Mouse (Mus musculus): ENCODE results near the gene Sbsn. TPM values are rescaled to one million over a fixed set of nuclear protein-coding genes. Genes with fewer than 3 reads are reported as not detected.

Gene Sbsn
- polyA plus RNA-seq, 1 experiment from 2014 or later: 2.3 TPM

- no peaks in the 10 kb centered on the region for H3K36me3 ChIP-seq (ENCODE audit: control insufficient read depth, insufficient read depth)
- no peak overlapping the region for H3K9ac ChIP-seq (replicated peaks; ENCODE audit: low read depth, low read length)
- H3K9me3 ChIP-seq (ENCODE audit: control insufficient read depth, low read length): no peaks in the 10 kb centered on the region
- WGBS: 32% methylated on average over 9 of the region's 9 CpGs
- H3K4me2 ChIP-seq (ENCODE audit: low read length): no peak overlapping the region
- ATAC-seq: no peak
- H3K4me1 ChIP-seq (replicated peaks; ENCODE audit: control insufficient read depth, insufficient read depth, low read length): no peaks in the 10 kb centered on the region
- H3K4me3 ChIP-seq (replicated peaks; ENCODE audit: low read length): no peak overlapping the region
- no peak overlapping the region for H3K27ac ChIP-seq (ENCODE audit: low read length)
- H3K27me3 ChIP-seq (replicated peaks; ENCODE audit: control insufficient read depth, insufficient read depth, low read length): peaks cover 3% of the 10 kb centered on the region; the same call in 1 of the 2 replicates
Observed at GRCm38 (mm10) chr7:30791921-30792320, 40.6 kb downstream of the Sbsn start.

- no peaks in the 10 kb centered on the region for H3K36me3 ChIP-seq (ENCODE audit: control insufficient read depth, insufficient read depth)
- H3K27me3 ChIP-seq (replicated peaks; ENCODE audit: control insufficient read depth, insufficient read depth, low read length): no peaks in the 10 kb centered on the region
- ATAC-seq: no peak
- no peak overlapping the region for H3K4me3 ChIP-seq (replicated peaks; ENCODE audit: low read length)
- peaks cover 1% of the 10 kb centered on the region for H3K9me3 ChIP-seq (ENCODE audit: control insufficient read depth, low read length)
- H3K9ac ChIP-seq (replicated peaks; ENCODE audit: low read depth, low read length): no peak overlapping the region
- no peak overlapping the region for H3K27ac ChIP-seq (ENCODE audit: low read length)
- no peaks in the 10 kb centered on the region for H3K4me1 ChIP-seq (replicated peaks; ENCODE audit: control insufficient read depth, insufficient read depth, low read length)
- no peak overlapping the region for H3K4me2 ChIP-seq (ENCODE audit: low read length)
Observed at GRCm38 (mm10) chr7:30794921-30795320, 43.6 kb downstream of the Sbsn start.

GRCm38 (mm10) chr7:30796790-30797189 is 45.5 kb downstream of the Sbsn start:
- ATAC-seq: no peak
- H3K27me3 ChIP-seq (replicated peaks; ENCODE audit: control insufficient read depth, insufficient read depth, low read length): no peaks in the 10 kb centered on the region
- H3K4me3 ChIP-seq (replicated peaks; ENCODE audit: low read length): no peak overlapping the region
- 79% methylated on average over 1 of the region's 1 CpGs for WGBS
- H3K36me3 ChIP-seq (ENCODE audit: control insufficient read depth, insufficient read depth): no peaks in the 10 kb centered on the region
- H3K4me2 ChIP-seq (ENCODE audit: low read length): no peak overlapping the region
- H3K27ac ChIP-seq (ENCODE audit: low read length): no peak overlapping the region
- H3K9ac ChIP-seq (replicated peaks; ENCODE audit: low read depth, low read length): no peak overlapping the region
- no peaks in the 10 kb centered on the region for H3K4me1 ChIP-seq (replicated peaks; ENCODE audit: control insufficient read depth, insufficient read depth, low read length)
- H3K9me3 ChIP-seq (ENCODE audit: control insufficient read depth, low read length): peaks cover 9% of the 10 kb centered on the region

- Histone ChIP-seq H3K4me3 (replicated peaks; ENCODE audit: low read length) (no peak overlapping the region), H3K9ac (replicated peaks; ENCODE audit: low read depth, low read length) (no peak overlapping the region), H3K4me1 (replicated peaks; ENCODE audit: control insufficient read depth, insufficient read depth, low read length) (no peaks in the 10 kb centered on the region), H3K27ac (ENCODE audit: low read length) (no peak overlapping the region), H3K27me3 (replicated peaks; ENCODE audit: control insufficient read depth, insufficient read depth, low read length) (no peaks in the 10 kb centered on the region), H3K36me3 (ENCODE audit: control insufficient read depth, insufficient read depth) (no peaks in the 10 kb centered on the region), H3K4me2 (ENCODE audit: low read length) (no peak overlapping the region), H3K9me3 (ENCODE audit: control insufficient read depth, low read length) (peaks cover 9% of the 10 kb centered on the region)
- no peak for ATAC-seq
Observed at GRCm38 (mm10) chr7:30800653-30801052, 49.4 kb downstream of the Sbsn start.

GRCm38 (mm10) chr7:30803256-30803655 is 52.0 kb downstream of the Sbsn start:
- Histone ChIP-seq H3K4me2 (ENCODE audit: low read length) (no peak overlapping the region), H3K4me3 (replicated peaks; ENCODE audit: low read length) (no peak overlapping the region), H3K9ac (replicated peaks; ENCODE audit: low read depth, low read length) (no peak overlapping the region), H3K4me1 (replicated peaks; ENCODE audit: control insufficient read depth, insufficient read depth, low read length) (no peaks in the 10 kb centered on the region), H3K27me3 (replicated peaks; ENCODE audit: control insufficient read depth, insufficient read depth, low read length) (no peaks in the 10 kb centered on the region), H3K36me3 (ENCODE audit: control insufficient read depth, insufficient read depth) (no peaks in the 10 kb centered on the region), H3K27ac (ENCODE audit: low read length) (no peak overlapping the region), H3K9me3 (ENCODE audit: control insufficient read depth, low read length) (peaks cover 9% of the 10 kb centered on the region)
- no peak for ATAC-seq
- 96% methylated on average over 3 of the region's 3 CpGs for WGBS

GRCm38 (mm10) chr7:30804026-30804715 is 52.9 kb downstream of the Sbsn start:
- Histone ChIP-seq H3K27me3 (replicated peaks; ENCODE audit: control insufficient read depth, insufficient read depth, low read length) (no peaks in the 10 kb centered on the region), H3K4me3 (replicated peaks; ENCODE audit: low read length) (no peak overlapping the region), H3K9me3 (ENCODE audit: control insufficient read depth, low read length) (peaks cover 9% of the 10 kb centered on the region), H3K27ac (ENCODE audit: low read length) (no peak overlapping the region), H3K36me3 (ENCODE audit: control insufficient read depth, insufficient read depth) (no peaks in the 10 kb centered on the region), H3K4me1 (replicated peaks; ENCODE audit: control insufficient read depth, insufficient read depth, low read length) (no peaks in the 10 kb centered on the region), H3K4me2 (ENCODE audit: low read length) (no peak overlapping the region), H3K9ac (replicated peaks; ENCODE audit: low read depth, low read length) (no peak overlapping the region)
- 88% methylated on average over 9 of the region's 9 CpGs for WGBS
- no peak for ATAC-seq

Other genes starting within 250 kb of the Sbsn start
- gene Arhgap33, start 216.4 kb upstream of the Sbsn start, polyA plus RNA-seq (2015; fragmentation: Nextera tagmentation; extraction: Ambion mirVana): 122 and 148 TPM in 2 replicates
- 9.3 and 11.1 TPM in 2 replicates for gene Hspb6, start 199.3 kb upstream of the Sbsn start, polyA plus RNA-seq (2015; fragmentation: Nextera tagmentation; extraction: Ambion mirVana)
- 8.8 and 13.5 TPM in 2 replicates for gene Proser3, start 199.2 kb upstream of the Sbsn start, polyA plus RNA-seq (2015; fragmentation: Nextera tagmentation; extraction: Ambion mirVana)
- 52.9 and 55.1 TPM in 2 replicates for gene Lin37, start 191.6 kb upstream of the Sbsn start, polyA plus RNA-seq (2015; fragmentation: Nextera tagmentation; extraction: Ambion mirVana)
- gene U2af1l4, start 188.2 kb upstream of the Sbsn start, polyA plus RNA-seq (2015; fragmentation: Nextera tagmentation; extraction: Ambion mirVana): 107 and 111 TPM in 2 replicates
- gene Gm49396, start 188.1 kb upstream of the Sbsn start, polyA plus RNA-seq (2015; fragmentation: Nextera tagmentation; extraction: Ambion mirVana): 23.5 and 28.5 TPM in 2 replicates
- gene Psenen, start 187.8 kb upstream of the Sbsn start, polyA plus RNA-seq (2015; fragmentation: Nextera tagmentation; extraction: Ambion mirVana): 117 and 121 TPM in 2 replicates
- gene Igflr1, start 186.0 kb upstream of the Sbsn start, polyA plus RNA-seq (2015; fragmentation: Nextera tagmentation; extraction: Ambion mirVana): 5.8 and 6.3 TPM in 2 replicates
- gene Kmt2b, start 162.7 kb upstream of the Sbsn start, polyA plus RNA-seq (2015; fragmentation: Nextera tagmentation; extraction: Ambion mirVana): 8.7 and 15.6 TPM in 2 replicates
- 0.22 and 0.23 TPM in 2 replicates for gene Zbtb32, start 152.6 kb upstream of the Sbsn start, polyA plus RNA-seq (2015; fragmentation: Nextera tagmentation; extraction: Ambion mirVana)
- 0.34 and 0.40 TPM in 2 replicates for gene Upk1a, start 138.6 kb upstream of the Sbsn start, polyA plus RNA-seq (2015; fragmentation: Nextera tagmentation; extraction: Ambion mirVana)
- 860 and 869 TPM in 2 replicates for gene Cox6b1, start 125.3 kb upstream of the Sbsn start, polyA plus RNA-seq (2015; fragmentation: Nextera tagmentation; extraction: Ambion mirVana)
- not detected in 2 replicates for gene Etv2, start 115.6 kb upstream of the Sbsn start, polyA plus RNA-seq (2015; fragmentation: Nextera tagmentation; extraction: Ambion mirVana)
- 153 and 155 TPM in 2 replicates for gene Rbm42, start 101.2 kb upstream of the Sbsn start, polyA plus RNA-seq (2015; fragmentation: Nextera tagmentation; extraction: Ambion mirVana)
- 34.0 and 34.5 TPM in 2 replicates for gene Haus5, start 86.5 kb upstream of the Sbsn start, polyA plus RNA-seq (2015; fragmentation: Nextera tagmentation; extraction: Ambion mirVana)
- not detected in 2 replicates for gene Pmis2, start 79.9 kb upstream of the Sbsn start, polyA plus RNA-seq (2015; fragmentation: Nextera tagmentation; extraction: Ambion mirVana)
- gene 2200002J24Rik, start 52.5 kb upstream of the Sbsn start, polyA plus RNA-seq (2015; fragmentation: Nextera tagmentation; extraction: Ambion mirVana): not detected in 2 replicates
- gene Atp4a, start 39.3 kb upstream of the Sbsn start, polyA plus RNA-seq (2015; fragmentation: Nextera tagmentation; extraction: Ambion mirVana): 1.3 and 2.4 TPM in 2 replicates
- gene Tmem147, start 21.9 kb upstream of the Sbsn start, polyA plus RNA-seq (2015; fragmentation: Nextera tagmentation; extraction: Ambion mirVana): 202 and 214 TPM in 2 replicates
- 0.68 and 1.1 TPM in 2 replicates for gene Gapdhs, start 7.8 kb upstream of the Sbsn start, polyA plus RNA-seq (2015; fragmentation: Nextera tagmentation; extraction: Ambion mirVana)
- gene Dmkn, start 12.3 kb downstream of the Sbsn start, polyA plus RNA-seq (2015; fragmentation: Nextera tagmentation; extraction: Ambion mirVana): 1.1 and 2.2 TPM in 2 replicates
- 3.9 TPM in 1 of 2 replicates, not detected in the other for gene Krtdap, start 36.4 kb downstream of the Sbsn start, polyA plus RNA-seq (2015; fragmentation: Nextera tagmentation; extraction: Ambion mirVana)
- gene Ffar2, start 72.3 kb downstream of the Sbsn start, polyA plus RNA-seq (2015; fragmentation: Nextera tagmentation; extraction: Ambion mirVana): 0.14 TPM in 1 of 2 replicates, not detected in the other
- not detected in 2 replicates for gene Ffar3, start 104.7 kb downstream of the Sbsn start, polyA plus RNA-seq (2015; fragmentation: Nextera tagmentation; extraction: Ambion mirVana)
- gene Ffar1, start 110.1 kb downstream of the Sbsn start, polyA plus RNA-seq (2015; fragmentation: Nextera tagmentation; extraction: Ambion mirVana): not detected in 2 replicates
- 0.25 TPM in 1 of 2 replicates, not detected in the other for gene Cd22, start 128.9 kb downstream of the Sbsn start, polyA plus RNA-seq (2015; fragmentation: Nextera tagmentation; extraction: Ambion mirVana)
- 1.0 and 1.8 TPM in 2 replicates for gene Mag, start 163.4 kb downstream of the Sbsn start, polyA plus RNA-seq (2015; fragmentation: Nextera tagmentation; extraction: Ambion mirVana)
- gene Hamp2, start 173.2 kb downstream of the Sbsn start, polyA plus RNA-seq (2015; fragmentation: Nextera tagmentation; extraction: Ambion mirVana): not detected in 2 replicates
- gene Hamp, start 192.6 kb downstream of the Sbsn start, polyA plus RNA-seq (2015; fragmentation: Nextera tagmentation; extraction: Ambion mirVana): not detected in 2 replicates
- 30.0 and 32.3 TPM in 2 replicates for gene Usf2, start 205.3 kb downstream of the Sbsn start, polyA plus RNA-seq (2015; fragmentation: Nextera tagmentation; extraction: Ambion mirVana)
- 21.3 and 23.2 TPM in 2 replicates for gene Lsr, start 222.0 kb downstream of the Sbsn start, polyA plus RNA-seq (2015; fragmentation: Nextera tagmentation; extraction: Ambion mirVana)
- gene Fam187b, start 222.3 kb downstream of the Sbsn start, polyA plus RNA-seq (2015; fragmentation: Nextera tagmentation; extraction: Ambion mirVana): 0.26 and 0.42 TPM in 2 replicates

All from forebrain, embryonic 16.5 days (tissue).